In genomic region chr9:77379625-77380024, GRCm38 (mm10) we compare ENCODE assay signal across 9 mouse cellular contexts. TPM values are rescaled to one million over a fixed set of nuclear protein-coding genes. Genes with fewer than 3 reads are reported as not detected.
A peak's percentile ranks its signal among the peaks of the same experiment; 100 is the strongest.
DNase-seq lines count a peak whose midpoint lies in the region; ATAC-seq and TF ChIP-seq lines count a peak whose summit lies in the region.
"Had no signal": no experiment of that assay in that cellular context is flagged by ENCODE, and none has a peak within 500 bp of the region (broad histone marks: within the 10 kb centered on the region; RNA-seq: fewer than 3 reads in every experiment).

No protein-coding gene starts in this region.

- WGBS in lung, embryonic 14.5 days = 43% methylated on average over 5 of the region's 5 CpGs

- no peak overlapping the region for H3K4me2 ChIP-seq in lung, embryonic 14.5 days
- H3K4me2 ChIP-seq: limb, embryonic 13.5 days had no signal

- H3K27me3 ChIP-seq in lung, embryonic 14.5 days (ENCODE audit: insufficient read depth, low read length) = no peaks in the 10 kb centered on the region

- no peaks in the 10 kb centered on the region for H3K36me3 ChIP-seq in lung, embryonic 14.5 days (ENCODE audit: insufficient read depth)
- H3K36me3 ChIP-seq: limb, embryonic 13.5 days had no signal

- H3K4me1 ChIP-seq in lung, embryonic 14.5 days (ENCODE audit: insufficient read depth) = no peaks in the 10 kb centered on the region

- H3K4me3 ChIP-seq in lung, embryonic 14.5 days (ENCODE audit: low read depth, low read length) = no peak overlapping the region
- H3K4me3 ChIP-seq: limb, embryonic 13.5 days had no signal

- no peak overlapping the region for H3K27ac ChIP-seq in lung, embryonic 14.5 days (ENCODE audit: low read depth)
- H3K27ac ChIP-seq: limb, embryonic 13.5 days had no signal

- TF ChIP-seq CTCF in lung, embryonic 14.5 days (IDR thresholded peaks at IDR 0.05; ENCODE audit: low read depth) = peak; percentile 74

- H3K9me3 ChIP-seq in lung, embryonic 14.5 days (ENCODE audit: low read depth, low read length) = no peaks in the 10 kb centered on the region
- H3K9me3 ChIP-seq: limb, embryonic 13.5 days had no signal

- ATAC-seq in lung, embryonic 14.5 days (ENCODE audit: insufficient read depth) = no peak
- no peak for ATAC-seq in activated CD4-positive, CD25-positive, alpha-beta regulatory T cell, adult 4 months

- no peak overlapping the region for H3K9ac ChIP-seq in lung, embryonic 14.5 days
- H3K9ac ChIP-seq: limb, embryonic 13.5 days had no signal

- DNase-seq in 3T3-L1 (ENCODE audit: low read depth, low spot score) (peak; percentile 60), A20 (ENCODE audit: low read depth, low spot score) (peak; percentile 54)
- peak; percentile 75 to 81 for DNase-seq in adrenal gland, postnatal 36 days
- peak; percentile 38 for DNase-seq in fibroblast of lung, adult 2 months (ENCODE audit: low read depth)
- DNase-seq in kidney, postnatal 36 days = peak; percentile 59 to 87
- DNase-seq in lung, embryonic 14.5 days = peak; percentile 87
- DNase-seq in skeletal muscle tissue, adult 2 months (ENCODE audit: low read depth, low spot score) = peak; percentile 39

RNA-seq across cellular contexts. Expression of gene Mlip, which starts 26.9 kb away (rescaled TPM):
- total RNA-seq in adrenal gland, postnatal 36 days (2021) = 1 to 10 TPM in 1 of 2 experiments, under 1 TPM in 1; 0.63 to 1.6 TPM
- polyA plus RNA-seq in lung, embryonic 14.5 days (2014; fragmentation: Nextera tagmentation; extraction: Ambion mirVana) = 1.0 and 4.1 TPM in 2 replicates
- under 1 TPM in 1 of 2 experiments, not detected in 1; 0.15 TPM for polyA plus RNA-seq in activated CD4-positive, CD25-positive, alpha-beta regulatory T cell, adult 4 months (2017; shearing (Covaris generic))
